Mouse (Mus musculus) neural tube, embryonic 14.5 days (tissue): ENCODE measurements around the gene Mast3. TPM values are rescaled to one million over a fixed set of nuclear protein-coding genes. Genes with fewer than 3 reads are reported as not detected.

Experiments
- ATAC-seq: fragments of 200-750 bp; cut with Nextera tagmentation; 2 replicates; pipeline ENCODE4 v1.8.0; 2017; ENCODE audit warnings: low read depth, mild to moderate bottlenecking, moderate TSS enrichment, moderate library complexity
- H3K27ac ChIP-seq: fragments of 300-500 bp; sonication (generic); 2 replicates; pipeline ENCODE4 v1.5.1; 2014; ENCODE audit warnings: low read depth, mild to moderate bottlenecking, control low read depth, low read length, moderate library complexity, mixed read lengths
- H3K27me3 ChIP-seq: fragments of 300-500 bp; sonication (generic); 2 replicates; pipeline ENCODE4 v1.6.1; 2014; ENCODE audit warnings: low read length; ENCODE audit not compliant: control insufficient read depth, insufficient read depth
- H3K36me3 ChIP-seq: fragments of 300-500 bp; sonication (generic); 2 replicates; pipeline ENCODE4 v1.6.1; 2014; ENCODE audit warnings: low read length, mixed read lengths; ENCODE audit not compliant: control insufficient read depth, insufficient read depth
- H3K4me1 ChIP-seq: fragments of 300-500 bp; sonication (generic); 2 replicates; pipeline ENCODE4 v1.6.1; 2014; ENCODE audit warnings: low read length; ENCODE audit not compliant: control insufficient read depth, insufficient read depth
- H3K4me2 ChIP-seq: fragments of 300-500 bp; sonication (generic); 2 replicates; pipeline ENCODE4 v1.6.1; 2014; ENCODE audit warnings: mild to moderate bottlenecking, low read depth, low read length, control low read depth
- H3K4me3 ChIP-seq: fragments of 300-500 bp; sonication (generic); 2 replicates; pipeline ENCODE4 v1.5.1; 2014; ENCODE audit warnings: low read depth, low read length, control low read depth, mixed read lengths
- H3K9ac ChIP-seq: fragments of 300-500 bp; sonication (generic); replicated peaks from 2 replicates; pipeline ENCODE4 v1.6.1; 2014; ENCODE audit warnings: low read depth, mild to moderate bottlenecking, control low read depth, low read length, mixed read lengths
- H3K9me3 ChIP-seq: fragments of 300-500 bp; sonication (generic); 2 replicates; pipeline ENCODE4 v1.6.1; 2016; ENCODE audit warnings: low read length; ENCODE audit not compliant: control insufficient read depth
- WGBS: fragments of 180-500 bp; shearing (Covaris S2); extraction: QIAGEN DNeasy Blood & Tissue Kit; methylation state at CpG from one replicate; pipeline ENCODE4 v1.1.7; 2014; 5-methylcytosine and 5-hydroxymethylcytosine counted together
- polyA plus RNA-seq: library from polyadenylated mRNA; unstranded; fragments of >200 nt; fragmentation: Nextera tagmentation; extraction: Ambion mirVana; gene quantifications from 2 replicates; pipeline ENCODE4 v1.2.1, GENCODE M21; 2014

Gene Mast3
- polyA plus RNA-seq, 1 experiment from 2014 or later, result 23.4 TPM

- Histone ChIP-seq H3K4me1 (no peaks in the 10 kb centered on the region), H3K27me3 (no peaks in the 10 kb centered on the region), H3K27ac (no peak overlapping the region), H3K9ac (no peak overlapping the region), H3K4me3 (no peak overlapping the region), H3K4me2 (no peak overlapping the region), H3K36me3 (no peaks in the 10 kb centered on the region), H3K9me3 (no peaks in the 10 kb centered on the region)
- no peak for ATAC-seq
- 40% methylated on average over 5 of the region's 5 CpGs for WGBS
Observed at GRCm38 (mm10) chr8:70845108-70845507, 40.3 kb upstream of the Mast3 start.

GRCm38 (mm10) chr8:70844523-70844922, 39.7 kb upstream of the Mast3 start:
- Histone ChIP-seq H3K4me1 (no peaks in the 10 kb centered on the region), H3K4me3 (no peak overlapping the region), H3K4me2 (no peak overlapping the region), H3K27me3 (no peaks in the 10 kb centered on the region), H3K36me3 (no peaks in the 10 kb centered on the region), H3K9ac (no peak overlapping the region), H3K9me3 (no peaks in the 10 kb centered on the region), H3K27ac (no peak overlapping the region)
- ATAC-seq, result peak; percentile 3; the same call in 1 of the 2 replicates
- under 1% methylated on average over 6 of the region's 6 CpGs for WGBS

GRCm38 (mm10) chr8:70843941-70844340, 39.1 kb upstream of the Mast3 start:
- H3K27me3 ChIP-seq, result no peaks in the 10 kb centered on the region
- H3K36me3 ChIP-seq, result no peaks in the 10 kb centered on the region
- H3K4me1 ChIP-seq, result no peaks in the 10 kb centered on the region
- no peak overlapping the region for H3K4me3 ChIP-seq
- H3K4me2 ChIP-seq, result no peak overlapping the region
- WGBS, result 90% methylated on average over 8 of the region's 8 CpGs
- ATAC-seq, result no peak
- H3K27ac ChIP-seq, result no peak overlapping the region
- H3K9me3 ChIP-seq, result no peaks in the 10 kb centered on the region
- H3K9ac ChIP-seq, result no peak overlapping the region

GRCm38 (mm10) chr8:70843214-70843773, 38.4 kb upstream of the Mast3 start:
- Histone ChIP-seq H3K4me3 (no peak overlapping the region), H3K9ac (no peak overlapping the region), H3K27me3 (no peaks in the 10 kb centered on the region), H3K9me3 (no peaks in the 10 kb centered on the region), H3K4me1 (no peaks in the 10 kb centered on the region), H3K27ac (no peak overlapping the region), H3K4me2 (no peak overlapping the region), H3K36me3 (no peaks in the 10 kb centered on the region)
- ATAC-seq, result no peak
- WGBS, result 84% methylated on average over 5 of the region's 5 CpGs

- 69% methylated on average over 25 of the region's 25 CpGs for WGBS
- Histone ChIP-seq H3K36me3 (no peaks in the 10 kb centered on the region), H3K27ac (no peak overlapping the region), H3K9me3 (no peaks in the 10 kb centered on the region), H3K4me3 (no peak overlapping the region), H3K4me2 (no peak overlapping the region), H3K27me3 (no peaks in the 10 kb centered on the region), H3K4me1 (no peaks in the 10 kb centered on the region), H3K9ac (no peak overlapping the region)
- ATAC-seq, result no peak
Observed at GRCm38 (mm10) chr8:70842484-70842883, 37.6 kb upstream of the Mast3 start.

- Histone ChIP-seq H3K9me3 (no peaks in the 10 kb centered on the region), H3K27me3 (no peaks in the 10 kb centered on the region), H3K4me3 (no peak overlapping the region), H3K4me1 (no peaks in the 10 kb centered on the region), H3K36me3 (no peaks in the 10 kb centered on the region), H3K4me2 (no peak overlapping the region), H3K27ac (no peak overlapping the region), H3K9ac (no peak overlapping the region)
- no peak for ATAC-seq
- 38% methylated on average over 22 of the region's 22 CpGs for WGBS
Observed at GRCm38 (mm10) chr8:70841147-70842072, 36.6 kb upstream of the Mast3 start.

DNA sequence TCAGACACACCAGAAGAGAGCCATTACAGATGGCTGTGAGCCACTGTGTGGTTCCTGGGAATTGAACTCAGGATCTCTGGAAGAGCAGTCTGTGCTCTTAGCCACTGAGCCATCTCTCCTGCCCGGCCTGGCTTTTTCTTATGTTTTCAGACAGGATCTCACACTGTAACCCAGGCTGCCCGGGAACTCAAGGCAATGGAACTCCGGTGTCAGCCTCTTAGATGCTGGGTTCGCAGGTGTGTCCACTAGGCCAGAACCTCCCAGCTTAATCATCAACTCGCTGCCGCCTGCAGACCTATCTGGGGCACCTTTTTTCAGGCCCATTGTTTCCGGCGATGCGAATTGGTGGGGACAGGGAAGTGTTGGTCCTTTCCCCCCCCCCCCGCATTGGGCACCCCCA, 35.7 kb upstream of the Mast3 start:
- no peak overlapping the region for H3K4me3 ChIP-seq
- no peak overlapping the region for H3K27ac ChIP-seq
- H3K9me3 ChIP-seq, result no peaks in the 10 kb centered on the region
- no peaks in the 10 kb centered on the region for H3K4me1 ChIP-seq
- no peak overlapping the region; the same call in 1 of the 2 replicates for H3K4me2 ChIP-seq
- no peaks in the 10 kb centered on the region for H3K27me3 ChIP-seq
- no peak overlapping the region for H3K9ac ChIP-seq
- 59% methylated on average over 10 of the region's 10 CpGs for WGBS
- ATAC-seq, result no peak
- no peaks in the 10 kb centered on the region for H3K36me3 ChIP-seq

- no peaks in the 10 kb centered on the region for H3K36me3 ChIP-seq
- H3K9me3 ChIP-seq, result no peaks in the 10 kb centered on the region
- H3K4me1 ChIP-seq, result no peaks in the 10 kb centered on the region
- H3K27me3 ChIP-seq, result no peaks in the 10 kb centered on the region
- peak within 1 kb of the TSS; percentile 67 for H3K9ac ChIP-seq
- peak; percentile 95 for ATAC-seq
- WGBS, result 3% methylated on average over 55 of the region's 55 CpGs
- H3K4me2 ChIP-seq, result peak within 1 kb of the TSS; percentile 63
- H3K27ac ChIP-seq, result peak within 1 kb of the TSS; percentile 87
- H3K4me3 ChIP-seq, result peak within 1 kb of the TSS; percentile 59
Observed at GRCm38 (mm10) chr8:70839408-70840351, 34.8 kb upstream of the Mast3 start, which contains the start of gene Arrdc2. Gene Arrdc2, minus strand, starts transcription at chr8:70839720.
